Mouse (Mus musculus) ovary, postnatal 14 days (tissue): ENCODE measurements around the gene Ppp1r1b.
A peak's percentile ranks its signal among the peaks of the same experiment; 100 is the strongest.

Experiments used
- DNase-seq: peaks from one replicate; pipeline ENCODE4 v3.0.0; 2022; ENCODE audit warnings: low spot score

The Ppp1r1b gene

GRCm38 (mm10) chr11:98347385-98348082 is 670 bp upstream of the Ppp1r1b start:
- no peak for DNase-seq

- DNase-seq = no peak
These were observed 1.1 kb downstream of the Ppp1r1b start for GRCm38 (mm10) chr11:98349308-98349707.

GRCm38 (mm10) chr11:98352272-98352990 is 4.2 kb downstream of the Ppp1r1b start:
- no peak for DNase-seq

GRCm38 (mm10) chr11:98353651-98354211 is 5.5 kb downstream of the Ppp1r1b start:
- no peak for DNase-seq

- no peak for DNase-seq
These were observed 6.2 kb downstream of the Ppp1r1b start for GRCm38 (mm10) chr11:98354445-98354844.

GRCm38 (mm10) chr11:98355732-98356299 is 7.6 kb downstream of the Ppp1r1b start:
- peak; percentile 63 for DNase-seq

GRCm38 (mm10) chr11:98356625-98357394 is 8.6 kb downstream of the Ppp1r1b start:
- DNase-seq = no peak

GRCm38 (mm10) chr11:98357396-98358160 is 9.4 kb downstream of the Ppp1r1b start:
- DNase-seq = no peak

- DNase-seq = peak; percentile 79
These were observed 10.2 kb downstream of the Ppp1r1b start, which contains the start of gene Stard3 for GRCm38 (mm10) chr11:98358161-98359083. Gene Stard3, plus strand, starts transcription at chr11:98358368.

GRCm38 (mm10) chr11:98360866-98361521 is 12.8 kb downstream of the Ppp1r1b start:
- DNase-seq = no peak

- no peak for DNase-seq
These were observed 15.6 kb downstream of the Ppp1r1b start for GRCm38 (mm10) chr11:98363817-98364216.

GRCm38 (mm10) chr11:98364410-98364809 is 16.2 kb downstream of the Ppp1r1b start:
- no peak for DNase-seq

GRCm38 (mm10) chr11:98366290-98366689 is 18.1 kb downstream of the Ppp1r1b start:
- no peak for DNase-seq

- DNase-seq = no peak
These were observed 19.1 kb downstream of the Ppp1r1b start for GRCm38 (mm10) chr11:98367171-98367862.

GRCm38 (mm10) chr11:98367863-98368186 is 19.6 kb downstream of the Ppp1r1b start:
- no peak for DNase-seq

- no peak for DNase-seq
These were observed 21.1 kb downstream of the Ppp1r1b start for GRCm38 (mm10) chr11:98369337-98369736.

GRCm38 (mm10) chr11:98370588-98370987 is 22.4 kb downstream of the Ppp1r1b start:
- DNase-seq = no peak

- DNase-seq = no peak
These were observed 23.5 kb downstream of the Ppp1r1b start for GRCm38 (mm10) chr11:98371556-98372240.
